Mouse (Mus musculus) midbrain, embryonic 10.5 days (tissue): ENCODE measurements around the gene Cfd. TPM values are rescaled to one million over a fixed set of nuclear protein-coding genes. Genes with fewer than 3 reads are reported as not detected.

Source experiments
- DNase-seq: peaks from one replicate; pipeline ENCODE4 v3.0.0-alpha.2; 2017; ENCODE audit warnings: low spot score
- H3K27ac ChIP-seq: fragments of 300-500 bp; sonication (generic); replicated peaks from 2 replicates; pipeline ENCODE4 v1.5.1; 2016; ENCODE audit warnings: mild to moderate bottlenecking
- H3K27me3 ChIP-seq: fragments of 300-500 bp; sonication (generic); 2 replicates; pipeline ENCODE4 v1.6.1; 2016; ENCODE audit warnings: low read depth, mild to moderate bottlenecking; ENCODE audit not compliant: poor library complexity, severe bottlenecking
- H3K36me3 ChIP-seq: fragments of 300-500 bp; sonication (generic); 2 replicates; pipeline ENCODE4 v1.6.1; 2016; ENCODE audit warnings: mild to moderate bottlenecking, moderate library complexity
- H3K4me1 ChIP-seq: fragments of 300-500 bp; sonication (generic); 2 replicates; pipeline ENCODE4 v1.6.1; 2016
- H3K4me3 ChIP-seq: fragments of 300-500 bp; sonication (generic); 2 replicates; pipeline ENCODE4 v1.5.1; 2016; ENCODE audit warnings: mild to moderate bottlenecking, moderate library complexity
- H3K9me3 ChIP-seq: fragments of 300-500 bp; sonication (generic); replicated peaks from 2 replicates; pipeline ENCODE4 v1.6.1; 2016; ENCODE audit warnings: mild to moderate bottlenecking
- WGBS: fragments of 180-500 bp; shearing (Covaris S2); methylation state at CpG from one replicate; pipeline ENCODE4 v1.1.7; 2016; 5-methylcytosine and 5-hydroxymethylcytosine counted together
- polyA plus RNA-seq: library from polyadenylated mRNA; unstranded; fragments of >200 nt; fragmentation: Nextera tagmentation; extraction: Ambion mirVana; gene quantifications from 2 replicates; pipeline ENCODE4 v1.2.1, GENCODE M21; 2016

Gene Cfd
- polyA plus RNA-seq, 1 experiment from 2014 or later = not detected

DNA sequence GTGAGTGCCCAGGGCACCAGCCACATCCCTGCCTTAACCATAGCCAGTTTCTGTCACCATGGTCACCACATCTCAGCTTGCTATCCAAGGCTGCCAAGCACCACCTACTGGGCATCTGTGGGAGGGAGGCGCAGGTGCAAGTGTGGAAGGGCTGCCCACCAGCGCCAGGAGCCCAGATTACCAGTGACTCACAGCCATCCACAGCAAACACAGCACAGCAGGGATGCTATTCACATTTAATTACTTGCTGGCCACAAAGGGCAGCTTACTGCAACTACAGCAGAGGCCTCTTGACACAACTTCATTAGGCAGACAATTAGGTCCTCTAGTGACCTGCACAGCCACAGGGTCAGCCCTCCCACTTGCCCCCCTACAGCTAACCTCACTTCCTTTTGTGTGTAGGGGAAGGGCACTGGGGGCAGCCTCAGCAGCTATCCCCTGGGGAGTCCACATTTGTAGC is 10.3 kb downstream of the Cfd start:
- Histone ChIP-seq H3K36me3 (peaks cover 86% of the 10 kb centered on the region), H3K27me3 (peaks cover 82% of the 10 kb centered on the region), H3K4me1 (peaks cover 33% of the 10 kb centered on the region), H3K4me3 (no peak overlapping the region), H3K9me3 (no peaks in the 10 kb centered on the region), H3K27ac (no peak overlapping the region)
- WGBS = 13% methylated on average over 2 of the region's 2 CpGs
- peak; percentile 51 for DNase-seq

DNA sequence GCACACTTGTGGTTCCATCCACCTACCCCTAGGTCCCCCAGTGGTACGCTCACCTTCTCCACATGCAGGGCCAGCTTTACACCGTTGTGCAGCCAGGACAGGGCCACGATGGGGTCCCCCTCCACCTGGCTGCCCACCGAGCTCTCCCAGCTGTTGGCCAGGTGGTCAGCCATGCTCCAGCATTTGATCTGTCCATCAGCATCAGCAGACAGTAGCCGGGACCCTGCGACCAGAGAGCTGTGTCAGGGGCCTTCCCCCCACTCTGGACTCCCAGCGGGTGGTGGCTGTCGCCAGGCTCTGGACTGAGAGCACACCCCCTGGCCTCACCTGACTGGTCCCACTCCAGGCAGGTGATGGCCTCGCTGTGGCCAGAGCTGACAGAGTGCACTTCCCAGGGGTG is 16.1 kb downstream of the Cfd start:
- DNase-seq = no peak
- Histone ChIP-seq H3K27me3 (peaks cover 39% of the 10 kb centered on the region), H3K9me3 (no peaks in the 10 kb centered on the region), H3K27ac (no peak overlapping the region), H3K4me3 (no peak overlapping the region), H3K4me1 (peaks cover 32% of the 10 kb centered on the region), H3K36me3 (peaks cover 70% of the 10 kb centered on the region)
- 91% methylated on average over 9 of the region's 9 CpGs for WGBS

DNA sequence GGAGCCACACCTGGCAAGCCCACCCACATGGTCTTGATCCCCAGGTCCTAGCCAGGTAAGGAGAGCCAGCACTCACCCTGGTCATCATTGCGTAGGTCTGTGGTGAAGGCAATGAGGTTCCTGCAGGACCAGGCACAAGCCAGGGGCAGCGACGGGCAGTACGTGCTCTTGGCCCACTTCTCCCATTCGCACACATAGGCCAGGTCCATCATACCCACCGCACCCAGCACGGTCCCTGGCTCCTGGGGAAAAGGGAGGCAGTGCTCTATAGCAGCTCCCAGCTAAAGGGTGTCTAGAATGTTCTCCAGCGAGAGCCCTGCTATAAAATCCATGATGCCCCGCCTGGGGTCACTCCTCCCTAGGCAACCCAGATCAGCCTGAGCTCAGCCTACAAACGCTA is 16.8 kb downstream of the Cfd start:
- 0 out of 2 replicates have a peak overlapping the region, but pooled peaks have one; percentile 100 for H3K27ac ChIP-seq
- DNase-seq = no peak
- peaks cover 27% of the 10 kb centered on the region for H3K4me1 ChIP-seq
- H3K36me3 ChIP-seq = peaks cover 71% of the 10 kb centered on the region
- H3K9me3 ChIP-seq = no peaks in the 10 kb centered on the region
- peaks cover 33% of the 10 kb centered on the region for H3K27me3 ChIP-seq
- 96% methylated on average over 10 of the region's 10 CpGs for WGBS
- peak overlapping the region; percentile 83; the same call in 1 of the 2 replicates for H3K4me3 ChIP-seq

DNA sequence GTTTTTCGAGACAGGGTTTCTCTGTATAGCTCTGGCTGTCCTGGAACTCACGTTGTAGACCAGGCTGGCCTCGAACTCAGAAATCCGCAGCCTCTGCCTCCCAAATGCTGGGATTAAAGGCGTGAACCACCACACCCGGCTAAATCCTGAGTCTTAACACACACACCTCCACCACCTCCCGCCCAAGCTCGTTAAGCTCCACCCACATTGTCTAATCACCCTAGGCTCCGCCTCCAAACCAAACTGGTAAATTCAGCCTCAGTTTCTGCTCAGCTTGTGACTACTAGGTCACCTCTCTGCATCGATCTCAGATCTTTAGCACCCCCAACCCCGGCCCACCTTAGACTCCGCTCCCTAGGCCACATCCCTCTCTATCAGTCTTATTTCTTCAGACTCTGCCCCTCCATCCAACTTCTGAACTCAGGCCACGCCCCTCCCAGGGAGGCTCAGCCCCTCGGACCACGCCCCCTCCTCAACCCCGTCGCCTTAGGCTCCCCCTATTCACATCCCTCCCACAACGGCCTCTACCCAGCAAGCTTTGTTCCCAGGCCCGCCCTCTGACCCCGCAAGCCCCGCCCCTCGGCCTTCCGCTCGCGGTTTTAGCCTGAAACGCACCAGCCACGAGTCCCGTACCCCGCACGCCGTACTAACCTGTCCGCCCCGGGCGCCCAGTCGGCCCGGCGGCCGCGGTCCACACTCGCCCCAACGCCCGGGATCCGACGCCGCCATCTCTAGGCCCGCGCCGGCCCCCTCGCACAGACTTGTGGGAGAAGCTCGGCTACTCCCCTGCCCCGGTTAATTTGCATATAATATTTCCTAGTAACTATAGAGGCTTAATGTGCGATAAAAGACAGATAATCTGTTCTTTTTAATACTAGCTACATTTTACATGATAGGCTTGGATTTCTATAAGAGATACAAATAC is 17.8 kb downstream of the Cfd start, which contains the start of gene Med16:
Gene Med16, minus strand, starts transcription at position 757 of the 925 bp plus-strand sequence.
- H3K9me3 ChIP-seq = no peaks in the 10 kb centered on the region
- H3K4me1 ChIP-seq = peaks cover 24% of the 10 kb centered on the region
- H3K27me3 ChIP-seq = peaks cover 23% of the 10 kb centered on the region
- 2% methylated on average over 52 of the region's 52 CpGs for WGBS
- peak within 1 kb of the TSS; percentile 83 for H3K4me3 ChIP-seq
- H3K36me3 ChIP-seq = peaks cover 70% of the 10 kb centered on the region
- peak; percentile 98 for DNase-seq
- H3K27ac ChIP-seq = peak within 1 kb of the TSS; percentile 100

DNA sequence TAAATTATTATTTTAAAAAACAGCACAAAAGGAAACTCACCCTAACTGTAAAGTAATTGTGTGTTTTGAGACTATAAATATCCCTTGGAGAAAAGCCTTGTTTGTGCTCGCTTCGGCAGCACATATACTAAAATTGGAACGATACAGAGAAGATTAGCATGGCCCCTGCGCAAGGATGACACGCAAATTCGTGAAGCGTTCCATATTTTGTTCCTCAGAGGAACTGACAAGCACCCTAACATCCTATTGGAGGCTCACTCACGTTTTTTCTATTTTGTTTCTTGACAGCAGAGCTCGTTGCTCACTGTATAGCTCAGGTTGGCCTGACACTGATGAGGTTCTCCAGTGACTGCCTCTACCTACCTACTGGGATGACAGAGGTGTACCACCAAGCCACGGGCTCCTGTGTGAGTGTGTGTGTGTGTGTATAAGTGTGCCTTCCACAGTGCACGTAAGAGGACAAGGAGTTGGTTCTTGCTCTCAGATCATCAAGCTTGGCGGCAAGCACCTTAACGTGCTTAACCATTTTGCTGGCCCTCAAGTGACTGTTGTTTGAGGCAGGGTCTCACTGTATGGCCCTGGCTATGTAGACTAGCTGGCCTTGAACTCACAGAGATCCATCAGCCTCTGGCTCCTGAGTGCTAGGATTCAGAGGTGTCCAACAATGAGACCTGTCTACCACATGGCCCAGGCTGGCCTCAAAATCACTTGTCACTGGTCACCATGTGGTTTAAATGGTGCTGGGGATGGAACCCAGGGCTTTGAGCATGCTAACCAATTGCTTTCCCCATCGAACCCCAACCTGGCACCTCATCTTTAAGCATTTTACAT is 18.7 kb downstream of the Cfd start:
- H3K9me3 ChIP-seq = no peaks in the 10 kb centered on the region
- peak overlapping the region; percentile 100 for H3K27ac ChIP-seq
- WGBS = 25% methylated on average over 14 of the region's 14 CpGs
- peak; percentile 57 for DNase-seq
- H3K4me3 ChIP-seq = peak overlapping the region; percentile 83
- H3K36me3 ChIP-seq = peaks cover 62% of the 10 kb centered on the region
- peaks cover 14% of the 10 kb centered on the region for H3K27me3 ChIP-seq
- peaks cover 31% of the 10 kb centered on the region for H3K4me1 ChIP-seq

DNA sequence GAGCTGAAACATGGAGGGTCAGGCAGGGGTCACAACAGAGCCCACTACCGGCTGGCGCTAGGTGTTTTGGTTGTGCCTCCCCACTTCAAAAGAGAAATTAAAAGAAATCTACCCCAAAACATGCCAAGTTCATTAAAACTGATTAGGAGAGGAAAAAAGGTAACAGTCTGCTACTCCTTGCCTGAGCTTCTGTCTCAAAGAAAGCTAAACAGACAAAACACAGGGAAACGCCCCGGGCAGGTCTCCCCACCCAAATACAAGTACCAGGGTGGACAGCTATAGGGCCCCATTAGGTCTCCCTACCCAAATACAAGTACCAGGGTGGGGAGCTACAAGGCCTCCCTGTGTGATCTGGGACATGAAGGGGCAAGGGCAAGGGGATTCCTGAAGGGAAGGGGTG is 19.9 kb downstream of the Cfd start, which contains the start of gene Gm26602:
Gene Gm26602, plus strand, starts transcription at position 301 of the 400 bp plus-strand sequence.
- Histone ChIP-seq H3K9me3 (no peaks in the 10 kb centered on the region), H3K27ac (peak within 1 kb of the TSS; percentile 100; the same call in 1 of the 2 replicates), H3K4me3 (no peak within 1 kb of the TSS), H3K27me3 (peaks cover 9% of the 10 kb centered on the region), H3K4me1 (peaks cover 44% of the 10 kb centered on the region), H3K36me3 (peaks cover 49% of the 10 kb centered on the region)
- WGBS = 100% methylated on average over 4 of the region's 4 CpGs
- no peak for DNase-seq

DNA sequence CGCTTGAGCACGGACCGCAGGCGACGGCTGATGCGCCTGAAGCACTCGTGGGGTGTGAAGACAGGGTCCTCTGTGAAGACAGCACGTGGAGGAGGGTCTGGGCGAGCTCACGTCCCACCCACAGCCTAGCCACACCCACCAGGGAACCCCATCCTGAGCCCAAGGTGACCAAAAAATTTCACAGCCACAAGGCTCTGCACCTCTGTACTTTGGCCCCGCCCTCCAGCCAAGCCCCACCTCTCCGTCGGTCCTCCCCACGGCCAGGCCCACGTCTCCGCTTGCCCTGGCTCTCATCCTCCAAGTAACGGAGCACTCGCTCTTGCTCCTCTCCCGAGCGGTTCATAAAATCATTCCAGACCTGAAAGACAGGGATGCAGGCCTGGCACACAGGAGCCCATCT is 21.8 kb downstream of the Cfd start:
- Histone ChIP-seq H3K4me3 (no peak overlapping the region), H3K36me3 (peaks cover 32% of the 10 kb centered on the region), H3K9me3 (no peaks in the 10 kb centered on the region), H3K27ac (no peak overlapping the region), H3K27me3 (peaks cover 6% of the 10 kb centered on the region), H3K4me1 (peaks cover 57% of the 10 kb centered on the region)
- no peak for DNase-seq
- 64% methylated on average over 20 of the region's 20 CpGs for WGBS

DNA sequence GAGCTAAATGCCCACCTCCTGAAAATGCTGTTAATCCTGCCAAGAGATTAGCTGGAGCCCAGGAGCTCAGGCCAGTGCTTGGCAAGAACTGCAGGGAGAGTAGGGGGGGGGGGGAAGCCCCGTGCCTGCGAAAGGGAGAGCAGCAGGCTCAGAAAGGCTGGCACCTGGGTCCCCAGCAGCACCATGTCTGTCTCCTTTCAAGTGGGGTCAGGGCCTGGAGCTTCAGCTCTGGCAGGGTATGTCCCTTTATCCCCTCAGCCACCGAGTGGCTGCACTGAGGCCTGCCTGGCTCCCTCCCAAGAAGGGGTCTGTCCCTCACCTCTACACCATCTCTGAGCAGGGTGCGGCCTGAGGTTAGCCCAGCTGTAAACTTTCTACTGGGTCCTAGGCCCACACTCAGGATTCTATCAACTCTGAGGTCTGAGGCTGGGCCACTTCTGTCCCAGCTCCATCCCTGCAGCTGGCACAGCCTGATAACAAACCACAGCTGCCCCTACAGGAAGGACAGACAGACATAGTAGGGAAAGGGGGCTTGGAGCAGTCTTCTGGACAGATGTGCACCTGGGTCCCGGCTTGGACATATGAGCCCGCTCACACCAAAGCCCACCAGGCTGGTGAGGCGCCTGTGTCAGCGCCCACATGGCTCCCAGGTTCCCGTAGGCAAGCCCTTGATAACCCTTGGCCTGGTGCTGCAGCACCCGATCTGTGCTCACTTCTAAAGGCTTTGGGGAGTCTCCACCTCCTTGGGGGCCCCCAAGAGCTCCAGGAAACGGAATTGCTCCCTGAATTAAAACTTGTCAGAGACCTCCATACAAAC is 23.7 kb downstream of the Cfd start:
- H3K4me1 ChIP-seq = peaks cover 62% of the 10 kb centered on the region

DNA sequence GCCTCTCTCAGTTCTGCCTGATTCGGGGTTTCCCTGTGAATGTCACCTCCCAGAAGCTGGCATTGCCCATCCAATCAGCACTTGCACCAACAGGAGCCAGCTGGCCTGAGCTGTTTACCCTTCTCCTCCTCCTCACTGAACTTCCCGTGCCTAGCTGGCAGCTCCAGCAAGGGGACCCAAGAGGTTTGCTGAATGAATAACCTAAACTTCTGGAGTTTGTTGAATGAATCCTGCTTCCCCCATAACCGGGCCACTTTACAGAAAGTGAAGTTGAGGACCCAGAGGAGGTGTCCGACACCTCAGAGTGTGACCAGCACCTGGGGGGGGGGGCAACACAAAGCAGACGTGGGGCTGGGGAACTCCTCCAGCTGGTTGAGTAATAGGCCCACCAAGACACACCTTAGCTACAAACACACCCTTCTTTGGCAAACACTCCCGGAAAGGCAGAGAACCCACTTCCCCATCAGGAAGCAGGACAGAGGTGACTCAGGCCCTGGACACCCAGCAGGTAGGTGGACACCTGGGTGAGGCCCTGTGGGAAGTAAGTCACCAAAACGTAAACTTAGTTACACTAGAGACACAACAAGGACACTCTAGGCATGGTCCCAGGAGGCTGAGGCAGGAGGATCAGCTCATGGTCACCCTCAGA is 24.4 kb downstream of the Cfd start:
- no peak for DNase-seq
- Histone ChIP-seq H3K4me1 (peaks cover 62% of the 10 kb centered on the region), H3K36me3 (peaks cover 31% of the 10 kb centered on the region), H3K9me3 (no peaks in the 10 kb centered on the region), H3K27me3 (peaks cover 33% of the 10 kb centered on the region), H3K27ac (no peak overlapping the region), H3K4me3 (peak overlapping the region; percentile 76; the same call in 1 of the 2 replicates)
- 74% methylated on average over 7 of the region's 7 CpGs for WGBS

More for the DNA sequence above, 23.7 kb downstream of the Cfd start:
- H3K9me3 ChIP-seq = no peaks in the 10 kb centered on the region
- WGBS = 65% methylated on average over 11 of the region's 11 CpGs
- peak overlapping the region; percentile 20; the same call in 1 of the 2 replicates for H3K4me3 ChIP-seq
- H3K27me3 ChIP-seq = peaks cover 25% of the 10 kb centered on the region
- peaks cover 31% of the 10 kb centered on the region for H3K36me3 ChIP-seq
- H3K27ac ChIP-seq = no peak overlapping the region
- DNase-seq = no peak

DNA sequence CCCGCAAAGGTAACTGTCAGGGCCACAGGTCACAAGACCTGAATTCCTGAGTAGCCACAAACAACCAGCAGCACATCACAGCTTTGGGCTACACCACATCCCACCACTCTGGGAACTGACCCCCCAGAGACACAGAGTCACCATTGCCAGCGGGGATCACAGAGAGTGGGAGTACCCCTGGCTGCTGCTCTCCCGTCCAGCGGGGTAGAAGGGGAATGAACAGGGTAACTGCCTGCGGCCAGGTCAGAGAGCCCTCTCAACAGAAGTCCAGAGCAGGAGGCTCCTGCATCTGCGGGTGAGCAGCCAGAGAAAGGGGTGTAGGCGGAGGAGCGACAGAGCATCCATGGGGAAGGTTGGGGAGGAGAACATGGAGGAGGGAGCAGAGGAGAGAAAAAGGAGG is 25.4 kb downstream of the Cfd start:
- Histone ChIP-seq H3K27ac (peak overlapping the region; percentile 93), H3K4me1 (peaks cover 72% of the 10 kb centered on the region), H3K9me3 (no peaks in the 10 kb centered on the region), H3K27me3 (peaks cover 43% of the 10 kb centered on the region), H3K36me3 (peaks cover 23% of the 10 kb centered on the region), H3K4me3 (peak overlapping the region; percentile 76)
- DNase-seq = no peak
- 8% methylated on average over 8 of the region's 8 CpGs for WGBS

DNA sequence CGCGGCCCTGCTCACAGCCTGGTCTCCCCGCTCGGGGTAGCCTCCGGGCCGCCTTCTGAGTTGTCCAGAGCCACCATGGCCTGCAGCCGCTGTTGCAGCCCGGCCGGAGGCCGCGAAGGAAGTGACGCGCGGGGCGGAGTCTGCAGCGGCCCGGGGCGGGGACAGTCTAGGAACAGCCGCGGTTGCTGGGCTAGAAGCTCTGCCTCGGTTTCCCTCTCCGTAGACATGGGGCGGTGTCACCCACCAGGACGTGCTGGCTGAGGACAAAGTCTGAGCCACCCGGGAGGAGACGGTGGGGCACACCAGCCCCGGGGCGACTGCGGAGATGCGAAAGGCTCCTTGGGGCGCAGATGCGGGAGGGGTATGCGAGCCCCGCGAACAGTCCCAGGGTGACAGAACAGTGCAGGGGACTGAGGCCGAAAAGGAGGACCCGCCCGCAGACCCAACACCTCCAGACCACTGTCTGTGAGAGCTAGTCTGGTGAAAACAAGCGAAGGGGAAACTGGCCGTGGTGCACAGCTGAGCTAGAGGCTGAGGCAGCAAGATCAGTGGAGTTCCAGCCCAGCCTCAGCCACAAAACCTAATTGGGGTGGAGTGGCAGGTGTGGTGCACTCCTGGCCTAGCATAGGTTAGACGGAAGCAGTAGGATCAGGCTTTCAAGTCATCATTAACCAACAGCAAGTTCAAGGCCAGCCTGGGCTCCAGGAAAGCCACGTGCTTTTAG is 26.3 kb downstream of the Cfd start, which contains the start of gene Kiss1r:
Gene Kiss1r, plus strand, starts transcription at position 164 of the 724 bp plus-strand sequence.
- Histone ChIP-seq H3K4me1 (peaks cover 80% of the 10 kb centered on the region), H3K36me3 (peaks cover 14% of the 10 kb centered on the region), H3K27me3 (peaks cover 52% of the 10 kb centered on the region)

More for the DNA sequence above, 26.3 kb downstream of the Cfd start, which contains the start of gene Kiss1r:
- no peaks in the 10 kb centered on the region for H3K9me3 ChIP-seq
- WGBS = 3% methylated on average over 42 of the region's 42 CpGs
- DNase-seq = peak; percentile 88
- H3K4me3 ChIP-seq = peak within 1 kb of the TSS; percentile 76
- H3K27ac ChIP-seq = peak within 1 kb of the TSS; percentile 93
